Mouse (Mus musculus): Measurements from ENCODE around the gene Olfr1336. TPM values are rescaled to one million over a fixed set of nuclear protein-coding genes. Genes with fewer than 3 reads are reported as not detected.
A peak's percentile ranks its signal among the peaks of the same experiment; 100 is the strongest.
"Not testable (repeated sequence)": the region's sequence is repeated elsewhere in the genome, so short reads cannot be mapped to it uniquely, and the experiment has no call there.

The Olfr1336 gene
- polyA plus RNA-seq, 1 experiment from 2014 or later: not detected

DNA sequence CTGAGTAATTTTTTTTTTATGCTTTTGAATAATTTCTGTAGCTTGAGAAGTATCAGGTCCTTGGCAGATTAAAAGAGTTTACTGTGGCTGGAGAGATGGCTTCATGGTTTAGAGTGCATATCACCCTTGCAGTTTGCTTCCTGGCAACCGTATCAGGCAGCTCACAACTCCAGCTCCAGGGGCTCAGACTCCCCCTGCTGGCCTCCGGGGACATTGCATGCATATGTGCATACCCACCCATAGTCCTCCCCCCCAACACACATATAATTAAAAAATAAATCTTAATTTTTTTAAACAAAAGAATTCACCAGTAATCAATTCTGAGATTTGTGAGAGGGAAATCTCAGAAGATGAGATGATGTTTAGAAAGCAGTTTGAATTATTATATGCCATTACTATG lies 25.6 kb upstream of the Olfr1336 start:
- Histone ChIP-seq H3K27ac (ENCODE audit: low read depth) (no peak overlapping the region), H3K36me3 (replicated peaks; ENCODE audit: insufficient read depth, low read length) (no peaks in the 10 kb centered on the region), H3K9me3 (ENCODE audit: low read length) (no peaks in the 10 kb centered on the region; the same call in 1 of the 2 replicates), H3K4me1 (ENCODE audit: insufficient read depth) (no peaks in the 10 kb centered on the region), H3K27me3 (ENCODE audit: insufficient read depth, low read length) (no peaks in the 10 kb centered on the region), H3K4me2 (ENCODE audit: low read depth, low read length) (no peak overlapping the region), H3K9ac (replicated peaks) (no peak overlapping the region), H3K4me3 (ENCODE audit: low read depth, low read length) (no peak overlapping the region)
- TF ChIP-seq EP300 (IDR thresholded peaks at IDR 0.05; ENCODE audit: low read depth): no peak
- peak; percentile 71 for TF ChIP-seq CTCF (IDR thresholded peaks at IDR 0.05; ENCODE audit: low read depth)
- ATAC-seq: no peak
- peak; percentile 57 for DNase-seq
- 15% methylated on average over 2 of the region's 2 CpGs for WGBS (ENCODE audit: insufficient replicate concordance)

DNA sequence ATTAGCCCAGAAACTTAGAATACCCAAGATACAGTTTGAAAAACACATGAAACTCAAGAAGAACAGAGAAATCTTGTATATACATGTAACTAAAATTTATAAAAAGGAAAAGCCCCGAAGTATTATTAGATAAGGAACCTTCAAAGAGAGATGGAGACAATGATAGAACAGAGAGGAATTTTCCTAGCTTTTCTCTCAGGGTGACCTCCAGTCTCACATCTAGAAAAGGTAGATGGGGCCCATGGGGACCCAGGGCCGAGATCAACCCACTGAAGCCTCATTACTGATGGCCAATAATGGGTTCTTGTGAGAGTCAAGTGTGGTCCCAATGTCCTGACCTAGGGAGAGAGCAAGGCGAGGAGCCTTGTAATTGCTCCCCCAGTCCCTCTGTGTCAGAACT lies 17.6 kb upstream of the Olfr1336 start, which contains the start of gene Olfr1344:
Gene Olfr1344 (plus strand): TSS at position 301 of the 400 bp plus-strand sequence.
- ATAC-seq (no peak), DNase-seq (no peak)
- H3K27ac ChIP-seq (ENCODE audit: low read depth): no peak within 1 kb of the TSS
- no peak within 1 kb of the TSS for H3K4me2 ChIP-seq (ENCODE audit: low read depth, low read length)
- TF ChIP-seq CTCF (IDR thresholded peaks at IDR 0.05; ENCODE audit: low read depth) (no peak), EP300 (IDR thresholded peaks at IDR 0.05; ENCODE audit: low read depth) (no peak)
- no peaks in the 10 kb centered on the region for H3K27me3 ChIP-seq (ENCODE audit: insufficient read depth, low read length)
- H3K4me1 ChIP-seq (ENCODE audit: insufficient read depth): no peaks in the 10 kb centered on the region
- WGBS (ENCODE audit: insufficient replicate concordance): 74% methylated on average over 3 of the region's 3 CpGs
- no peak within 1 kb of the TSS for H3K9ac ChIP-seq (replicated peaks)
- H3K4me3 ChIP-seq (ENCODE audit: low read depth, low read length): no peak within 1 kb of the TSS
- no peaks in the 10 kb centered on the region for H3K36me3 ChIP-seq (replicated peaks; ENCODE audit: insufficient read depth, low read length)
- no peaks in the 10 kb centered on the region for H3K9me3 ChIP-seq (ENCODE audit: low read length)

DNA sequence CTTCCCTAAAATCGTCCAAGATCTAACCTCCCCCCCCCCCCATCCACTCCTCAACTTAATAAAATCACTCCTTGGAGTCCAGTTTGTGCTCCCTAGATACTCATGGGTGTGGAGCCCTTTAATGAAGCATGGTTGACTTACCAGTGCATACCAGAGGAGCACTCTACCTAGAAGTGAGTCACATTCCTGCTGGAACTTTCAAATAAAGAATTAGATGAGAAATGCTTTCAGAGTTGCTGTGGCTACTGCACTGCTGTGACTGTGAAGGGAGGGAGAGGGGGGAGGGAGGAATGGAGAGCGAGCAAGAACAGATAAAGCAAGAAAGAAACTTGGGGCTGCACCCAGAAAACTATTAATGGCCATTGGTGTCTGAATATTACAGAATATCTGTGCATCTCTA lies 14.8 kb upstream of the Olfr1336 start:
- H3K36me3 ChIP-seq (replicated peaks; ENCODE audit: insufficient read depth, low read length): no peaks in the 10 kb centered on the region
- no peaks in the 10 kb centered on the region for H3K4me1 ChIP-seq (ENCODE audit: insufficient read depth)
- no peaks in the 10 kb centered on the region for H3K27me3 ChIP-seq (ENCODE audit: insufficient read depth, low read length)
- no peak overlapping the region for H3K4me3 ChIP-seq (ENCODE audit: low read depth, low read length)
- no peak for TF ChIP-seq EP300 (IDR thresholded peaks at IDR 0.05; ENCODE audit: low read depth)
- no peak for TF ChIP-seq CTCF (IDR thresholded peaks at IDR 0.05; ENCODE audit: low read depth)
- WGBS (ENCODE audit: insufficient replicate concordance): 53% methylated on average over 2 of the region's 2 CpGs
- DNase-seq (no peak), ATAC-seq (no peak)
- no peaks in the 10 kb centered on the region for H3K9me3 ChIP-seq (ENCODE audit: low read length)
- H3K4me2 ChIP-seq (ENCODE audit: low read depth, low read length): no peak overlapping the region
- no peak overlapping the region for H3K27ac ChIP-seq (ENCODE audit: low read depth)
- H3K9ac ChIP-seq (replicated peaks): no peak overlapping the region

DNA sequence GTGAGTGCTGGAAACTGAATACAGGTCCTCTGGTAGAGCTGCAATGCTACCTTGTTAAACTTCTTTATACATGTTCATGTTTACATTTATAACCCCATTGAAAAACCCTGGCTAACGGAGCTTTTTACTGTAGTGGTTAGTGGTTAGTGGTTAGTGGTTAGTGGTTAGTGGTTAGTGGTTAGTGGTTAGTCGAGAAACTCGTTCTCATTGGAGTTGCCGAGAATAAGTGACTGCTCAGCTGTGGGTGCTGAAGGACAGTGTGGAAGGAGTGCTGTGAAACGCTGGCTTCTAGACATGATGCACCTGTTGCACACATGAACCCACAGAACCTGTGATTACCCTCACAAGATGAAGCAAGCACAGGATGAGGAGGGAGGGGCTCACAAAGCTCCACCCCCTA lies 8.2 kb upstream of the Olfr1336 start:
- H3K9ac ChIP-seq (replicated peaks): no peak overlapping the region
- no peak for TF ChIP-seq EP300 (IDR thresholded peaks at IDR 0.05; ENCODE audit: low read depth)
- no peak for TF ChIP-seq CTCF (IDR thresholded peaks at IDR 0.05; ENCODE audit: low read depth)
- H3K4me3 ChIP-seq (ENCODE audit: low read depth, low read length): no peak overlapping the region
- no peaks in the 10 kb centered on the region for H3K36me3 ChIP-seq (replicated peaks; ENCODE audit: insufficient read depth, low read length)
- DNase-seq (no peak), ATAC-seq (no peak)
- H3K27me3 ChIP-seq (ENCODE audit: insufficient read depth, low read length): no peaks in the 10 kb centered on the region
- no peak overlapping the region for H3K4me2 ChIP-seq (ENCODE audit: low read depth, low read length)
- H3K4me1 ChIP-seq (ENCODE audit: insufficient read depth): no peaks in the 10 kb centered on the region
- H3K27ac ChIP-seq (ENCODE audit: low read depth): no peak overlapping the region
- WGBS (ENCODE audit: insufficient replicate concordance): 30% methylated on average over 5 of the region's 5 CpGs
- H3K9me3 ChIP-seq (ENCODE audit: low read length): no peaks in the 10 kb centered on the region; the same call in 1 of the 2 replicates

DNA sequence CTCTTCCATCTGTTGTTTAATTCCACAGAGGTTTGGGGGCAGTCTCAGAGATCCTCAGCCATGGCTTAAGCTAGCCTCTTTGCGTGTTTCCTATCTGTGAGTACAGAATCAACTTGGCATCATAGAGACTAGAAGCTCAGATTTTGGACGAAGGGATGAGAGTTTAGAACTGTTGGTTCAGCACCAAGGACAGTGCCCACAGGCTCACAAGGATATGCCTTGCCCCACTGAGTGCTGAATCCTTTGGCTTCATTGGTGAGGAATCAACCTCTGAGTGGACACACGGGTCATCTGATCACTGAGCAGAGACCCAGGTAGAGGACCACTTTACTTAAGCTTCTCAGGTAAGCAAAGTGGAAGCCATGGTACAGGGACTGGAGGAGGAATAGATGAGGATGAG lies 431 bp downstream of the Olfr1336 start:
- Histone ChIP-seq H3K4me1 (ENCODE audit: insufficient read depth) (no peaks in the 10 kb centered on the region), H3K27ac (ENCODE audit: low read depth) (no peak overlapping the region), H3K9ac (replicated peaks) (no peak overlapping the region), H3K4me3 (ENCODE audit: low read depth, low read length) (no peak overlapping the region), H3K27me3 (ENCODE audit: insufficient read depth, low read length) (no peaks in the 10 kb centered on the region), H3K36me3 (replicated peaks; ENCODE audit: insufficient read depth, low read length) (no peaks in the 10 kb centered on the region), H3K9me3 (ENCODE audit: low read length) (no peaks in the 10 kb centered on the region), H3K4me2 (ENCODE audit: low read depth, low read length) (no peak overlapping the region)
- ATAC-seq (no peak), DNase-seq (no peak)
- WGBS (ENCODE audit: insufficient replicate concordance): 34% methylated on average over 3 of the region's 3 CpGs
- TF ChIP-seq CTCF (IDR thresholded peaks at IDR 0.05; ENCODE audit: low read depth) (no peak), EP300 (IDR thresholded peaks at IDR 0.05; ENCODE audit: low read depth) (no peak)

DNA sequence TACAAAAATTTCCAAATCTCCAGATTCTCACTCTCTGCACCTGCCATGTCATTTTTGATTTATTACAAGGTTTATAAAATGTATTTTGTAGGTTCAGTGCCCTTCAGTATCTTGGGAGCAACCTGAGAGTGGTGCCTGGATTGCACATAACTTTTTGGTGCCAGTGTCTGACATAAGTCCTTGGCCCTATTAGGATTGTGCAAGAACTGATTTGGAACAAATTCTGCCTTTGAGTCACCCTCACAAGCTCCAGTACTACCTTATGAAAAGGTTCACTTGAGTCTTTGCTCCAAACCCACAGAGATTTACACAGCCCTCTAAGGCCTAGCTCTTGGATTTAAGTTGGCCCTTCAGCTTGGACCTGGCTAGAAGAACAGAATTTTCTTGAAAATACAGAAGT lies 11.0 kb downstream of the Olfr1336 start, which contains the start of gene Olfr1346:
Gene Olfr1346 (plus strand): TSS at position 151 of the 400 bp plus-strand sequence.
- no peaks in the 10 kb centered on the region for H3K27me3 ChIP-seq (ENCODE audit: insufficient read depth, low read length)
- DNase-seq: no peak
- no peak within 1 kb of the TSS for H3K4me3 ChIP-seq (ENCODE audit: low read depth, low read length)
- TF ChIP-seq EP300 (IDR thresholded peaks at IDR 0.05; ENCODE audit: low read depth): no peak
- TF ChIP-seq CTCF (IDR thresholded peaks at IDR 0.05; ENCODE audit: low read depth): no peak
- H3K27ac ChIP-seq (ENCODE audit: low read depth): no peak within 1 kb of the TSS
- H3K4me1 ChIP-seq (ENCODE audit: insufficient read depth): no peaks in the 10 kb centered on the region
- H3K4me2 ChIP-seq (ENCODE audit: low read depth, low read length): no peak within 1 kb of the TSS
- no peak for ATAC-seq
- H3K9me3 ChIP-seq (ENCODE audit: low read length): no peaks in the 10 kb centered on the region
- no peaks in the 10 kb centered on the region for H3K36me3 ChIP-seq (replicated peaks; ENCODE audit: insufficient read depth, low read length)
- H3K9ac ChIP-seq (replicated peaks): no peak within 1 kb of the TSS

DNA sequence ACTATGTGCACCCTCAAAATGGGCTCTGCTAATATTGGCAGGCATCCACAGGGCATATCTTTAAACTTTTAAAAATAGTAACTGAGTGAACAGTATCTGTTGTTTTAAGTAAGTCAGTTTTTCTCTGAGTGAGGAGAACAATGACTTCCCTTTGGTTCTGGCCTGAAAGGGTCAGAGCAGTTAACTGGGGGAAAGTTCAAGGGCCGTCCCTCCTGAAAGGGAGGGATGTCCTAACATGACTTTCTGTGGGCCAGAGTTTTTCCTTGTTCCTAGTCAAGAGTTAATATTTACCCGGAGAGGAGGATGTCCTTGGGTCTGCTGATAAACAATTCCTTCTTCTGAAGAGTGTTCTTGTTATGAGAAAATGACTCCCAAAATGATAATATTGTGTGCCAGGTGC lies 21.7 kb downstream of the Olfr1336 start:
- DNase-seq, ATAC-seq: not testable (repeated sequence)

More for the DNA sequence above, 21.7 kb downstream of the Olfr1336 start:
- H3K9ac ChIP-seq (replicated peaks); H3K9me3 ChIP-seq (ENCODE audit: low read length); H3K27ac ChIP-seq (ENCODE audit: low read depth); H3K4me3 ChIP-seq (ENCODE audit: low read depth, low read length); H3K36me3 ChIP-seq (replicated peaks; ENCODE audit: insufficient read depth, low read length); H3K27me3 ChIP-seq (ENCODE audit: insufficient read depth, low read length); H3K4me2 ChIP-seq (ENCODE audit: low read depth, low read length); H3K4me1 ChIP-seq (ENCODE audit: insufficient read depth): not testable (repeated sequence)
- WGBS (ENCODE audit: insufficient replicate concordance): 70% methylated on average over 2 of the region's 2 CpGs
